Mouse (Mus musculus) kidney, embryonic 14.5 days (tissue): Measurements from ENCODE around the gene Gm42957. TPM values are rescaled to one million over a fixed set of nuclear protein-coding genes. Genes with fewer than 3 reads are reported as not detected.
A peak's percentile ranks its signal among the peaks of the same experiment; 100 is the strongest.
"Not testable (repeated sequence)": the region's sequence is repeated elsewhere in the genome, so short reads cannot be mapped to it uniquely, and the experiment has no call there.

Experiments
- ATAC-seq: fragments of 200-750 bp; cut with Nextera tagmentation; 2 replicates; pipeline ENCODE4 v1.8.0; 2017; ENCODE audit warnings: moderate number of reproducible peaks, mild to moderate bottlenecking, moderate TSS enrichment, moderate library complexity; ENCODE audit not compliant: low FRiP score, low TSS enrichment
- H3K27ac ChIP-seq: fragments of 300-500 bp; sonication (generic); 2 replicates; pipeline ENCODE4 v1.5.1; 2014; ENCODE audit warnings: low read depth, mild to moderate bottlenecking, low read length, moderate library complexity, mixed read lengths
- H3K27me3 ChIP-seq: fragments of 300-500 bp; sonication (generic); 2 replicates; pipeline ENCODE4 v1.6.1; 2014; ENCODE audit warnings: mild to moderate bottlenecking, low read length; ENCODE audit not compliant: control insufficient read depth, insufficient read depth
- H3K36me3 ChIP-seq: fragments of 300-500 bp; sonication (generic); 2 replicates; pipeline ENCODE4 v1.6.1; 2014; ENCODE audit warnings: low read length, mixed read lengths; ENCODE audit not compliant: control insufficient read depth, insufficient read depth
- H3K4me1 ChIP-seq: fragments of 300-500 bp; sonication (generic); 2 replicates; pipeline ENCODE4 v1.6.1; 2014; ENCODE audit warnings: low read length, mixed read lengths; ENCODE audit not compliant: control insufficient read depth, insufficient read depth
- H3K4me2 ChIP-seq: fragments of 300-500 bp; sonication (generic); replicated peaks from 2 replicates; pipeline ENCODE4 v1.6.1; 2014; ENCODE audit warnings: low read depth, mild to moderate bottlenecking, low read length
- H3K4me3 ChIP-seq: fragments of 300-500 bp; sonication (generic); 2 replicates; pipeline ENCODE4 v1.5.1; 2014; ENCODE audit warnings: mild to moderate bottlenecking, low read length
- H3K9ac ChIP-seq: fragments of 300-500 bp; sonication (generic); 2 replicates; pipeline ENCODE4 v1.6.1; 2014; ENCODE audit warnings: low read depth, mild to moderate bottlenecking, low read length, moderate library complexity
- H3K9me3 ChIP-seq: fragments of 300-500 bp; sonication (generic); 2 replicates; pipeline ENCODE4 v1.6.1; 2016; ENCODE audit warnings: low read length; ENCODE audit not compliant: control insufficient read depth
- whole genome bisulfite sequencing: fragments of 180-500 bp; shearing (Covaris S2); extraction: QIAGEN DNeasy Blood & Tissue Kit; methylation state at CpG from one replicate; pipeline ENCODE4 v1.1.7; 2014; 5-methylcytosine and 5-hydroxymethylcytosine counted together
- polyA plus RNA-seq: library from polyadenylated mRNA; unstranded; fragments of >200 nt; fragmentation: Nextera tagmentation; extraction: Ambion mirVana; gene quantifications from 2 replicates; pipeline ENCODE4 v1.2.1, GENCODE M21; 2014

Gene Gm42957
- polyA plus RNA-seq, 1 experiment from 2014 or later, result not detected

DNA sequence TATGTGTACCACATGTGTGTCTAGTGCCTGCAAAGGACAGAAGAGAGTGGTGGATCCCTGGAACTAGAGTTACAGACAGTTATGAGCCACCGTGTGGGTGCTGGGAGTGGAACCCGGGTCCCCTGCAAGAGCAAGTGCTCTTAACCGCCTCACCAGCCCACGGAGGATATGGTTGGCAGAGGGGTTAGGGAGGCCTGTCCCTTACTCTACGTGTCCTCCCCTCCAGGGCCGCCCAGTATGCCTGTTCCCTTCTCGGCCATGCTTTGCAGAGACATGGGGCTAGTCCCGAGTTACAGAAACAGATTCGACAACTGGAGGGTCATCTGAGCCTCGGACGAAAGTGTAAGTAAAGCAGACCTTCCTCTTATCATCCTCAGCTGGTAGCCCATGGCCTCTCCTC, 1.2 kb downstream of the Gm42957 start:
- Histone ChIP-seq H3K9ac (peak overlapping the region; percentile 92), H3K27ac (no peak overlapping the region), H3K9me3 (no peaks in the 10 kb centered on the region), H3K4me2 (peak overlapping the region; percentile 75), H3K4me1 (peaks cover 12% of the 10 kb centered on the region; the same call in 1 of the 2 replicates), H3K36me3 (peaks cover 51% of the 10 kb centered on the region), H3K4me3 (peak overlapping the region; percentile 91), H3K27me3 (no peaks in the 10 kb centered on the region)
- no peak for ATAC-seq
- WGBS, result 69% methylated on average over 11 of the region's 11 CpGs

DNA sequence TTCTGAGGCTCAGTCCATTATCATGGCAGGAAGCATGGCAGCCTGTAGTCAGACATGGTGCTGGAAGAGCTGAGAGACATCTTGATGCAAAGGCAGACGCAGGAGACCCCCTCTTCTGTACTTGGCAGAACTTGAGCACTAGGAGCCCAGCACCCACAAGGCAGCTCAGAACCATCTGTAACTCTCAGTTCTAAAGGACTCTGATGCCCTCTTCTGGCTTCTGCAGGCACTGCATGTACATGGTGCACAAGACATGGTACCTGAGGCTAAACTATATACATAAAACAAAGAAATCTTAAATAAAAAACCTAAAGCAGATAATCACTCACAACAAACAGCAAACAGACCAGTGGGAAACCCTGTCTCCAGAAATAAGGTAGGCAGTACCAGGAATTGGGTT, 3.9 kb downstream of the Gm42957 start:
- Histone ChIP-seq H3K4me1 (peaks cover 12% of the 10 kb centered on the region; the same call in 1 of the 2 replicates), H3K9me3 (no peaks in the 10 kb centered on the region), H3K36me3 (peaks cover 43% of the 10 kb centered on the region), H3K4me3 (no peak overlapping the region), H3K4me2 (no peak overlapping the region), H3K9ac (no peak overlapping the region), H3K27ac (no peak overlapping the region), H3K27me3 (no peaks in the 10 kb centered on the region)
- no peak for ATAC-seq
- 92% methylated on average over 1 of the region's 1 CpGs for WGBS

DNA sequence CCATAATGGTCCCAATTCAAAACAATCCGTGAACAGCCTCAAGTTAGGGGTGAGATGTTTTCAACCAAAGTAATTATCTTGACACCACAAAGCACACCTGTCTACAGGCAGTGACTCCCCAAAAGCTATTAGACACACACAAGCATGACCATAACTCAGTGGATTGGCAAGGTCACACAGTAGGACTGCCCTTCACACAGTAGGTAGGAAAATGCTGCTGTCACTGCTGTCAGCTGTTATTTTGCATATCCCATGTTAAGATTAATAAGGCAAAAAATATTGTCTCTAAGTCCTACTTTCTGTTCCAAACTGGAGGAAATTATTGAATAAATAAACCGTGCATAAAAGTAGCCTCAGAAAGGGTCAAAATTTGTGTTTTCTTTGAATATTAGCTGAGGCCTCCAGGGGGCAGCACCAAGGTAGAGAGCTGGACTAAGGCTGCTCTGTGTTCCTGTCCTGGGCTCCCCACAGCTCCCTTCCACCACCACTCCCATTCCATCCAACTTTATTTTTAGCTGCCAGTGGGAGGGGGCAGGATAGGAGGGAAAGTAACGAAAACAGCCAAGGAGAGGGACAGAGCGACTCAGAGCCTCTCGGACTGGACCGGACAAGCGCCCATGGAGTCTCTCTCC, 9.9 kb downstream of the Gm42957 start, which contains the start of gene Itga10:
Itga10 (plus strand) TSS at position 567 of the 632 bp plus-strand sequence.
- Histone ChIP-seq H3K27ac (no peak within 1 kb of the TSS), H3K9me3 (no peaks in the 10 kb centered on the region), H3K36me3 (peaks cover 27% of the 10 kb centered on the region), H3K4me3 (no peak within 1 kb of the TSS), H3K4me2 (no peak within 1 kb of the TSS), H3K4me1 (no peaks in the 10 kb centered on the region), H3K9ac (no peak within 1 kb of the TSS), H3K27me3 (no peaks in the 10 kb centered on the region)
- 71% methylated on average over 7 of the region's 7 CpGs for WGBS
- ATAC-seq, result peak; percentile 68

DNA sequence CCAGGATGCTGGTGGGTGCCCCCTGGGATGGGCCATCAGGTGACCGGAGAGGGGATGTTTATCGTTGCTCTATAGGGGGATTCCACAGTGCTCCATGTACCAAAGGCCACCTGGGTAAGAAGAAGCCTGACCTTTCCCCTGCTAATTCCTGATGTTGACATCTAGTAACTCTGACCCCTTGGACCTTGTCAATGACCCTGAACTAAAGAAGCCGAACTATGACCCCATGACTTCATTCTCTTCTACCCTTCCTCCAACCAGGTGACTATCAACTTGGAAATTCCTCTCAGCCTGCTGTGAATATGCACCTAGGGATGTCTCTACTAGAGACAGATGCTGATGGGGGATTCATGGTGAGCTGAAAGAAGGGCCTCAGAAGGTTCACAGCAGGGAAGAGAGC, 12.1 kb downstream of the Gm42957 start:
- Histone ChIP-seq H3K9ac (no peak overlapping the region), H3K4me3 (no peak overlapping the region), H3K36me3 (peaks cover 17% of the 10 kb centered on the region), H3K27ac (no peak overlapping the region), H3K4me1 (no peaks in the 10 kb centered on the region), H3K27me3 (no peaks in the 10 kb centered on the region), H3K4me2 (no peak overlapping the region), H3K9me3 (no peaks in the 10 kb centered on the region)
- ATAC-seq, result no peak
- 75% methylated on average over 3 of the region's 3 CpGs for WGBS

DNA sequence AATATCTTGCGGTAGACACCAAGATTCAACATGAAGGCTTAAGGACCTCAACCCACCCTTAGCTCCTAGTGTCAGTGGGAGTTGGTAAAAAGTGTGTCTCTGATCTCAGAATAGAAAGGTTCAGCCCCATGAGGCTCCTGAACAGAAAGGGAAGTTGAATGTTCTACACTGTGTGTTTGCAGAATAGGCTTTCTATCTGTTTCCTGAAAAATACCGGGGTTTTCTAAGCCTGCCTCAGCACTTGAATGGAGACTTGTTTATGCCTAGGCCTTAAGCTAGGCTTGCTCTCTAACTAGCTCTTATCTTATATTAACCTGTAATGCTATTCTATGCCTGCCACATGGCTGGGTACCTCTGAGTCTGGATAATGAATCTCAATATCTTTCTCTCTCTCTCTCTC, 25.6 kb downstream of the Gm42957 start:
- no peaks in the 10 kb centered on the region for H3K27me3 ChIP-seq
- H3K9ac ChIP-seq, result no peak overlapping the region
- no peak overlapping the region for H3K4me3 ChIP-seq
- H3K4me2 ChIP-seq, result no peak overlapping the region
- 0 out of 2 replicates have a peak, but pooled peaks cover 4% of the 10 kb centered on the region for H3K4me1 ChIP-seq
- ATAC-seq, result no peak
- no peaks in the 10 kb centered on the region for H3K9me3 ChIP-seq
- H3K36me3 ChIP-seq, result no peaks in the 10 kb centered on the region
- WGBS, result 91% methylated on average over 2 of the region's 2 CpGs
- H3K27ac ChIP-seq, result no peak overlapping the region

DNA sequence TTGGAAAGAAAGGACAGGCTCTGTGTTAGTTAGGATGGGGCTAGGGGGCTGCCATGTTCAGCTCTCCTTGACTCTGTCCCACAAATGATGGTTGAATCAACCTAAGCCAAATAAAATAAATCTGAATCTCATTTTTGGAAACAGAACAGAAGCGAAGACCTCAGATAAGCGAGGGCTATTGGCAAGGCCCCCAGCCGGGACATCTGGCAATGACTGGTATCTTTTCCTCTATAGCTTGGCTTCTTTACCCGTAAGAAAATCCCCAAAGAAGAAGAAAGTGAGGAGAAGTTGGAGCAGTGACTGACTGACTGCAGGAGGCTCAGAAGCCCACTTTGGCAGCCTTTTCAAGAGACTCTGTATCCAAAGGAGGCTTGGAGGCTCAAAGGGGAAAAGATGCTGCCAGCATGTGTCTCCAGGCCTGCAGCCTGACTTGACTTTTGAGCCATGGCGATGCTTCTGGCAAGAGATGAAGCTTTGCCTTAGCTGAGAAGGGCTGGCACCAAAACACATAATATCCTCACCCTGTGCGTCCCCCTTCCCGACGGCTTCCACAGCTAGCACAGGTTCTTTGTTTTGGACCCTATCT, 27.6 kb downstream of the Gm42957 start:
- Histone ChIP-seq H3K27me3 (no peaks in the 10 kb centered on the region), H3K4me2 (peak overlapping the region; percentile 38), H3K9me3 (no peaks in the 10 kb centered on the region), H3K9ac (peak overlapping the region; percentile 29; the same call in 1 of the 2 replicates), H3K36me3 (no peaks in the 10 kb centered on the region), H3K4me1 (0 out of 2 replicates have a peak, but pooled peaks cover 4% of the 10 kb centered on the region), H3K27ac (peak overlapping the region; percentile 42; the same call in 1 of the 2 replicates), H3K4me3 (no peak overlapping the region)
- 42% methylated on average over 8 of the region's 8 CpGs for WGBS
- ATAC-seq, result no peak

DNA sequence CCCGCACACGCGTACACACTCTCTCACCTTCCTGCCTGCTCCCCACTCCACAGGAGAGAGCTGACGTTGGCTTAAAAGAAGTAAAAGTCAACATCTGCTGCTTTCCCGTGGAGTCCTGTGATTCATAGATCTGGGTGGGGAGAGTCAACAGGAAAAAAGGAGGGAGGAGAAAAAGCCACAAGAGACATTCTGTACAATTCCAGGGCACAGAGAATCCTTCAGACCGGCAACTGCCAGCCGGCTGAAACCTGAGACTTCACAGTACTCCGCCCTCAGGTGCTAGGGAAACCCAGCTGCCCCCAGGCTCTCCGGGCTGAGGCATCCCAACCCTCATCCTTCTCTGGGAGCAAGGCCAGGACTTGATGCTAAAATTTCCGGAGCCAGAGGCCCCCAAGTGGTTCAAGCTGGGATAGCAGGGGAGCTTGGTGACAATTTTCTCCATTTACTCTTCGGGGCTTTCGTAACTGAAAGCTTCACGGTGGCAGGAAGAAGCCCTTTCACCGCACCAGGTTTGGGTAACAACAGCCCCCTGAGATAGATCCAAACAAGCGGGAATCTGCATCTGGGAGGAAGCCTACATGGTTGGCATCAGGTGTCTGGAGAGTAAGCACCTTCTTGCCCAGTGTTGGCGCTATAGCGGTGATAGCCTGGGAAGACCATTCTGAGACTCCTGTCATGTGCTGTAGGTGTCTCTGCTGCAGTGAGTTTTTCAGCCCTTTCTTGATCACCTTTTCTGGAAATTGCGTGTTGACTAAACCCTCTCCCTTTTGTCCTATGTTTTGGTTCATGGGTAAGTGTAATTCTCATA, 28.4 kb downstream of the Gm42957 start:
- Histone ChIP-seq H3K36me3 (no peaks in the 10 kb centered on the region), H3K9me3 (no peaks in the 10 kb centered on the region), H3K27me3 (no peaks in the 10 kb centered on the region), H3K4me2 (peak overlapping the region; percentile 38), H3K4me1 (0 out of 2 replicates have a peak, but pooled peaks cover 4% of the 10 kb centered on the region), H3K4me3 (peak overlapping the region; percentile 23), H3K27ac (peak overlapping the region; percentile 42; the same call in 1 of the 2 replicates), H3K9ac (peak overlapping the region; percentile 29)
- ATAC-seq, result peak; percentile 93
- 6% methylated on average over 15 of the region's 18 CpGs for WGBS

DNA sequence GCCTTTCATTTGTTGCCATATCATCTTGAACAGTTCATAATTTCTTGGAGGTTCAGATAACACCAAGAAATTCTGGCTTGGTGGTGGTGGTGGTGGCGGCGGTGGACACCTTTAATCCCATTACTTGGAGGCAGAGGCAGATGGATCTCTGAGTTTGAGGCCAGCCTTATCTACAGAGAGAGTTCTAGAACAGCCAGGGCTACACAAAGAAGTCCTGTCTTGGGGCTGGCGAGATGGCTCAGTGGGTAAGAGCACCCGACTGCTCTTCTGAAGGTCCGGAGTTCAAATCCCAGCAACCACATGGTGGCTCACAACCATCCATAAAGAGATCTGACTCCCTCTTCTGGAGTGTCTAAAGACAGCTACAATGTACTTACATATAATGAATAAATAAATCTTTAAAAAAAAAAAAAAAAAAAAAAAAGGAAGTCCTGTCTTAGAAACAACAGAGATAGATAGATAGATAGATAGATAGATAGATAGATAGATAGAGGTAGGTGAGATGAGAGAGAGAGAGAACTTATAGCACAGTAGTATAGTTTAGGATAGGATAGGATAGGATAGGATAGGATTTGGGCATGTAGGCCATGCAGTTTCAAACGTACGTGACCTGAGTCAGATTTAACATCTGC, 30.6 kb downstream of the Gm42957 start:
- not testable (repeated sequence) for H3K4me3 ChIP-seq, H3K4me2 ChIP-seq

More for the DNA sequence above, 30.6 kb downstream of the Gm42957 start:
- H3K9me3 ChIP-seq, H3K4me1 ChIP-seq, H3K27me3 ChIP-seq, H3K36me3 ChIP-seq, H3K27ac ChIP-seq, H3K9ac ChIP-seq, ATAC-seq: not testable (repeated sequence)
- WGBS, result 91% methylated on average over 7 of the region's 7 CpGs
